15 mouse cellular contexts compared by ENCODE assay signal in genomic region chr2:129810563-129810962, GRCm38 (mm10).
"Had no signal": no experiment of that assay in that cellular context is flagged by ENCODE, and none has a peak within 500 bp of the region (broad histone marks: within the 10 kb centered on the region; RNA-seq: fewer than 3 reads in every experiment).

No protein-coding gene starts in this region.

- H3K4me2 ChIP-seq: neural tube, embryonic 15.5 days; stomach, embryonic 15.5 days had no signal

- H3K27ac ChIP-seq: neural tube, embryonic 15.5 days; stomach, embryonic 15.5 days; stomach, postnatal 0 days had no signal

- H3K9ac ChIP-seq: neural tube, embryonic 15.5 days; stomach, embryonic 15.5 days had no signal

- H3K27me3 ChIP-seq: neural tube, embryonic 15.5 days; stomach, embryonic 15.5 days had no signal

- H3K4me3 ChIP-seq: neural tube, embryonic 15.5 days; stomach, embryonic 15.5 days had no signal

- H3K9me3 ChIP-seq: neural tube, embryonic 15.5 days; stomach, embryonic 15.5 days had no signal

- DNase-seq: retina, postnatal 1 day; right cerebral cortex, adult 18-20 months; right cerebral cortex, postnatal 14 days; right cerebral cortex, postnatal 25 days; right cerebral cortex, postnatal 4 days; spleen, adult 18-20 months; thymus, adult 18-20 months; thymus, adult 2 months; thymus, postnatal 14 days; thymus, postnatal 25 days; thymus, postnatal 36 days; thymus, postnatal 4 days had no signal
